Mouse (Mus musculus) urinary bladder, postnatal 25 days (tissue): Measurements from ENCODE around the gene Tsc22d2.
A peak's percentile ranks its signal among the peaks of the same experiment; 100 is the strongest.
"Not testable (repeated sequence)": the region's sequence is repeated elsewhere in the genome, so short reads cannot be mapped to it uniquely, and the experiment has no call there.

Experiments used
- DNase-seq: peaks from one replicate; pipeline ENCODE4 v3.0.0; 2022; ENCODE audit warnings: low spot score

Tsc22d2 gene

DNA sequence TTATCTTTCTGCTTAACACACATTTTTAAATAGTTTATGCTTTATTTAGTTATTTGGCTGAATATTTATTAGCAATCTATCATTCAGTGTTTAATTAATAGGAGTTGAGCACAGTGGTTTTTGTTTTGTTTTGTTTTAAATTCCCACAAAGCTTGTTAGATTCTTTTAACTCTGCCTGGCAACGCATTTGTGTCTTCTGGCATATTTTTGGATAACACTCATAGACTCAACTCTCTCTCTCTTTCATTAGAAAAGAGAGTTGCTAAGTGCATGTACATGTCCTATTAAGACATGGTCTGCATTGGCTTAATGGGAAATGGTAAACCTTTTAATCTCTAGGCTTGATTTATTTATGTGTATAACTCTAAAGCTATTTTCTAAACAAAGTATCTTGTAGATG, 14.3 kb downstream of the Tsc22d2 start:
- no peak for DNase-seq

DNA sequence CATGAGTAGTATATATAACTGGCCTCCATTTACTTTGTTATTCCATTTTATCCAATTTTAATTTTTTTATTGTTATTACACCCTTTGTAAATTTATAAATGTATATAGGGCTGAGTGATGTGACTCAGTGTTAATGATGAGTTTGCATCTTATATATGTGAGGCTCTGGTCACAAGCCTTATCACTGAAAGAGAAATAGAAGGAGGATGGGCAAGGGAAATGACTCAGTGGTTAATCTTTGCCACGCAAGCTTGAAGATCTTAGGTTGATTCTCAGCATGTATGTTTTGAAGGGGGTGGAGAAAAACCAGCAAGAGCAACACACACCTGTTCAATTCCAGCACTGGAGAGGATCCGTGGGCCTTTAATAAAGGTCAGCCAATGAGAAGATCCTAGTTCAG, 19.9 kb downstream of the Tsc22d2 start:
- no peak for DNase-seq

DNA sequence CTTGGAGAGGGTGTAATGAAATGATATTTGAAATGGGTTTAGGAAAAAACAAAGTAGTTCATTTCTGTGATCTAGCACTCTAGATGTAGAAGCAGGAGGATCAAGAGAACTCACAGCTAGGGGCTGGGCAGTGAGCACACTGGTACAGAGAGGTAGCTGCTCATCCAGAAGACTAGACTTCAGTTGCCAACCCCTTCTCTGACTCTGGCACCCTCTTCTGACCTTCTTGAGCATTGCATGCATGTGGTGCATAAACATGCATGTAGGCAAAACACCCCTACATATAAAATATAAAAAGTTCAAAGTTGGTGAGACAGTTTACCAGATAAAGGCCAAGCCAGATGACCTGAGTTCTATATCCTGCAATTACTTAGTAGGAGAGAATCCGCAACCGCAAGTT, 33.7 kb downstream of the Tsc22d2 start:
- DNase-seq, result no peak

- DNase-seq, result no peak
Observed at GRCm38 (mm10) chr3:58449487-58449886, 35.0 kb downstream of the Tsc22d2 start.

DNA sequence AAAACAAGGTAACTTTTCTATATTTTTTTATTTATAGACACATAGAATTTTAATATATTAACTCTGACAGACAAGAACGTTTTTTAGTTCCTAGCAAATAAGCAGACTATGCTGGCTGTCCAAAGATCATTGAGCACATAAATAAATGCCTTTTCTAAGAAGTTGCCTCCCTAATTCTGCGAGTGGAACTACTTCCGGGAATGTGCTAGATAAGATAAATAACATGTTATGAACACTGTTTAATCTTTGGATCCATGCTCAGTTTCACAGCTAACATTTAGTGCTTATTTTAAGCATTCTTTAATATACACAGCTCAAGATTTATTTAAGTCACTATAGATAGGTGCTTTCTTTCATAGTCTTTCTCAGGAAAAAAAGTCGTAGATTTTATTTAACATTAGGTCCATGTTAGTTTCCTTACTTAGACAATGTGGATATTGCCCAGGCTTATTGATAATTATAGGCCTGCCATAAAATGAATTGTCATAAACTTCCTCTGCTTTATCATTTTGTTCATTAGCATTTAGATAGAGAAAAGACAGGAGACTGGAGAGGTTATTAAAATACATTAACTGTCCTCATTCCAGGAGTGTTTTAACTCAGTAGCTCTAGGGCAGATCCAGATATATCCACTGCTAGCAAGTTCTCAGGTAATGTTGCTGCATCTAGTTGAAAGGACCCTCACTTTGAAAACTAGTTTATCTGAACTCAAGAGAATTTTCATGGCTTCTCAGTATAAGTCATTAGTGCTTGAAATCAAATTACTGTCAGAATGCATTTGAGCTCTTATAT, 40.1 kb downstream of the Tsc22d2 start:
- no peak for DNase-seq

GRCm38 (mm10) chr3:58455255-58455654, 40.7 kb downstream of the Tsc22d2 start:
- DNase-seq, result no peak

GRCm38 (mm10) chr3:58469655-58470437, 55.3 kb downstream of the Tsc22d2 start:
- no peak for DNase-seq

DNA sequence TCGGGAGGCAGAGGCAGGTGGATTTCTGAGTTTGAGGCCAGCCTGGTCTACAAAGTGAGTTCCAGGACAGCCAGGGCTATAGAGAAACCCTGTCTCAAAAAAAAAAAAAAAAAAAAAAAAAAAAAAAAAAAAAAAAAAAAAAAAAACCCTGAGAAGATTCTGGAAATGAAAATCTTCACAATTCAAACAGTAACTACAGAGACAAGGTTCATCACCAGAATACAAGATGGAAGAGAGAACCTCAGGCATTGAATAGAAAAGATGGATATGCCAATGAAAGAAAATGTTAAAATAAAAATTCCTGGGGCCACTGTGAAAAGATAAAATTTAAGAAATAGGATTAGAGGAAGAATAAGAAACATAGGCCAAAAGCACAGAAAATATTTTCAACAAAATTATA, 60.8 kb downstream of the Tsc22d2 start:
- DNase-seq, result not testable (repeated sequence)

DNA sequence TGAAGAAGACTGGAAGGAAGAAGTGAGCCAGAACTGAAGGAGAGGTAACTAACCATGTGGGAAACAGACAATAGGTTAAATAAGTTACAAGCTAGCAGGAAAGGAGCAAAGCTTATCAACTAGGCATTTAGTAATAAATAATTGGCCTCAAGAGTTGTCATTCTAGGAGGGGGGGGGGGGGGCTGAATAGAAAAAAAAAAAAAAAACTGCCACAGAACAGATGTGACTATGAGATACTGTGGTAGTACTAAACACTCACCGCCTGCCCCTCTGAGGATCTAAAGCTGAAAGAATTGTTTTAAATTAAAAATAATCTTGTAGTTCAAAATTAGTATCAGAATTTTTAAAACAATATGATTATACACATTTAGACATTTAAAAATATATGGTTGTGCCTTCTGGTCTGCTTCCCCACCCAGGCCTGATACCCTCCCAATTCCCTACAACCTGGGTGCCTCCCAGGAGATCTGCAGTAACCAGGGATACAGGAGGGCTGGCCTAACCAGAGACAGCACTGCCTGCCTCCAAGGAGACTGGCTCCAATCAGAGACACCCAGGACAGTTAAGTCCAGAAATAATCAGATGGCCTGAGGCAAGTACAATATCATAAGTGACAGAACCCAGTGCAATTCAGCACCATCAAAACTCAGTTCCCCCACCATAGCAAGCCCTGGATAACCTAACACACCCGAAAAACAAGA, 64.4 kb downstream of the Tsc22d2 start:
- DNase-seq, result no peak

DNA sequence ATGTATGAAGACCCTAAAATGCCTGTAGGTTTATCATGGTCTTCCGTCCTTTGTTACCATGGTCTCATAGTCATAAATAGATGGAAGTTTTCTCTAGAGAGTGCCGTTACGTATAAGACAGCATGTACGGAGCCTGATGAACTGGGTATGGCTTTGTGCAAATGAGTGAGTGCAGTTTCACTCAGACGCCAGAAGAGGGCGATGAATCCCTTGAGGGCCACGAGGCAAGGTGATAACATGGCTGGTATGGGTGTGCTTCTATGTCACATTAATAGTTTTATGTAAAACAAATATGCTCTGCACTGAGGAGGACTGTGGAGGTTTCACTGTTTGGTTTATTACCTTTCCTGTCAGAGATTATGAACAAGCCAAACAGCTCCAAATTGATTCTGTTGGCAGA, 71.4 kb downstream of the Tsc22d2 start:
- DNase-seq, result no peak

DNA sequence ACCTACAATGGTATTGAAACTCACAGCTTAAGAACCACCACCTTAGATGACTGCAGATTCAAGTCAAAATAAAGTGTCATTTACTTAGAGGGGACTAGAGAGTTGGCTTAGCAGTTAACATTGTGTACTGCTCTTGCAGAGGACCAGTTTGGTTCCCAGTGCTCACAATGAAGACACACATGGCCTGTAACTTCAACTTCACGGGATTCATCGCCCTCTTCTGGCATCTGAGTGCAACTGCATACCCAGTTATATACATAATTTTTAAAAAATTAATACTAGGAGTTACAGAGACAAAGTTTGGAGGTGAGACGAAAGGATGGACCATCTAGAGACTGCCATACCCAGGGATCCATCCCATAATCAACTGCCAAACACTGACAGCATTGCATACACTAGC, 72.6 kb downstream of the Tsc22d2 start:
- DNase-seq, result no peak

GRCm38 (mm10) chr3:58487999-58488775, 73.7 kb downstream of the Tsc22d2 start:
- no peak for DNase-seq

GRCm38 (mm10) chr3:58490787-58491186, 76.3 kb downstream of the Tsc22d2 start:
- peak; percentile 16 for DNase-seq

DNA sequence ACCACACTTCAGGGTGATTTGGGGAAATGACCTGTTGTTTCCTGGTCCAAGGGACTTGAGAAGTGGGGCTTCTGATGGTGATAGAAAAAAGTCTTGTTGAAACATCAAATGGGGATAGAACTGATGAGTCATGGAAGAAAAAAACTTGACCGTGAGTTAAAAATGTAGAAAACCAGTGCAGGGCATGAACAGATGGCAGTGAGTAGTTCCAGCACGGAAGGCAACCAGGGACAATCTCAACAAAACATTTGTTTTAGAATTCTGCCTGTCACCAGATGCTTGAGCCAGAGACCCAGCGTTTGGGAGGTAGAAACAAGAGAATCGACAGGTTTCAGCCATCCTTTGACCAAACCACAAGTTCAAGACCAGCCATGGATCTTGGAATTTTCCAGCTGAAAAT, 79.1 kb downstream of the Tsc22d2 start:
- DNase-seq, result no peak

GRCm38 (mm10) chr3:58501961-58502360, 87.4 kb downstream of the Tsc22d2 start:
- DNase-seq, result no peak

DNA sequence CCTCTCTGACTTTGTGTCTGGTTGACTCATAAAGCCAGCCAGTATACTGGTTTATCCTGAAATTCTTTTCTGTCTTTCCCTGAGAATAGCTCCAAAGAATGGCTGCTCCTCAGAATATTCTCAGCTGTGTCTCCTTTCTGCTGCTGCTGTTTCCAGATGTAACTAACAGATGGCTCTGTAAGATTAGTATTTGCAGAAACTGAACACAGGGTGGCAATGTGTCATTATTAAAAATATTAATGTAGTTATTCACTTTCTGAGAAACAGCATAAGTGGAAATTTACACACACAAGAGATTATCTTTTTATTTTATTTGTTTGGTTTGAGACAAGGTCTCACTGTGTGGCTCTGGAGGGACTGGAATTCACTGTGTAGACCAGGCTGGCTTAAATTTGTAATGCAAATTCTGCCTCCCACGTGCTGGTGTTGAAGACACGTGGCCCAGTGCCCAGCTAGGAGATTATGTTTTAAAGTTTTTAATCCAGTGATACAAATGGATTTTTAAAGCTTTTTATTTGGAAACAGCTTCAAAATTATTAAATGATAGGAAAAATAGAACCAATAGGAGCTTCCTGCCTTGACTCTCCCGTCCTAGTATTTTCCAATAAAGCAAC, 89.3 kb downstream of the Tsc22d2 start:
- DNase-seq, result no peak

DNA sequence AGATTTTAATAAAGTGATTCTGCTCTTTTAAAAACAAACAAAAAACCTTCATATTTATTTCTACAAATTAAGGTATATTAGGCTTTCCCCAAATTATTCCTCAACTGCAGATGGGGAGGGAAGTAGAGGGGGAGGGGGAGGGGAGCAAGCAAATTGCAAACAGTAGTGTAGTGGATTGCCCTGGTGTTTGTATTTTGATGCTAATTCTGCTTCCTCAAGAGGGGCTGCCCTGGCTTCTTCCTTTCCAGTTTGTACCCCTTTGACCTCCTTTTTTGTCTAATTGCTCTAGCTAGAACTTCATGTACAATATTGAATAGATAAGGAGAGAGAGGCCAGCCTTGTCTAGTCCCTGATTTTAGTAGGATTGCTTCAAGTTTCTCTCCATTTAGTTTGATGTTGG, 90.2 kb downstream of the Tsc22d2 start:
- DNase-seq, result no peak

GRCm38 (mm10) chr3:58508020-58508750, 93.7 kb downstream of the Tsc22d2 start:
- DNase-seq, result no peak

DNA sequence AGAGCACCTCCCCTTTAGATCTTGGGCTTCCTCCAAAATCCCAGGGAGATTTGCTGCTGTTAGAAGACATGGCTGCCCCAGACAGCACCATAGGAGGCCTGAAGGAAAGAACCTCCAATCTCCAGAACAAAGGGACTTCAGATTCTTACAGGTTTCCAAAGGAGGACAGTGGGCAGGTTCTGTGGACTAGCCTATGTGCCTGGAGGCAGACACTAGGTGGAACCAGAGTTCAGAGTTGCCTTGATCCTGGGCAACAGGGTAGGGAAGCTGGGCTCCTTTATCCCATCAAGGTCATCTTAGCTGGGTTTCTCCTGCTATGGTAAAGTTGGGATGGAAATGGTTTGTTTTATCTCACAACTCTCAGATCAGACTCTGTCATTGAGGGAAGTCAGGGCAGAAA, 97.1 kb downstream of the Tsc22d2 start:
- no peak for DNase-seq

GRCm38 (mm10) chr3:58512740-58513139, 98.2 kb downstream of the Tsc22d2 start:
- DNase-seq, result no peak

DNA sequence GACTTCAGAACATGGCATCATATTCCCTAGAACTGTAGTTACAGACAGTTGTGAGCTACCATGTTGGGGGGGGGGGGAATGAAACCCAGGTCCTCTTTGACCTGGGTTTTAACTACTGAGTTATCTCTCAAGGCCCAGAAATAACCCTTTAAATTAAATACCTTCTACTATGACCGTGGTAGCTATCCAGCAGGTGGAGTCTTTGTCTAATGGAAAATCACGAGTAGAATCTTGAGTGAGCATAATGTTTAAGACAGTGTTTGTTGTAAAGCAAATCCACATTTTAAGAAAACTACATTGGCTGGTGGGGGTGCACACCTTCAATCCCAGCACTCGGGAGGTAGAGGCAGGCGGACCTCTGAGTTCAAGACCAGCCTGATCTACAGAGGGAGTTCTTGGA, 99.0 kb downstream of the Tsc22d2 start:
- DNase-seq, result no peak
